Mouse (Mus musculus): ENCODE measurements around the gene Trp53inp2. TPM values are rescaled to one million over a fixed set of nuclear protein-coding genes. Genes with fewer than 3 reads are reported as not detected.

Trp53inp2 gene
- polyA plus RNA-seq (2016; fragmentation: Nextera tagmentation; extraction: Ambion mirVana) = 56.9 and 104 TPM in 2 replicates

GRCm38 (mm10) chr2:155380261-155381059 is at the start of gene Trp53inp2:
Trp53inp2 (plus strand) TSS chr2:155381059.
- Histone ChIP-seq H3K27ac (peak within 1 kb of the TSS; percentile 99), H3K27me3 (ENCODE audit: insufficient read depth, poor library complexity, severe bottlenecking) (peaks cover 30% of the 10 kb centered on the region), H3K36me3 (peaks cover 5% of the 10 kb centered on the region), H3K9me3 (no peaks in the 10 kb centered on the region), H3K4me3 (peak within 1 kb of the TSS; percentile 88), H3K4me1 (replicated peaks) (peaks cover 36% of the 10 kb centered on the region)
- 46% methylated on average over 8 of the region's 8 CpGs for WGBS
- DNase-seq (ENCODE audit: low spot score) = peak; percentile 7

DNA sequence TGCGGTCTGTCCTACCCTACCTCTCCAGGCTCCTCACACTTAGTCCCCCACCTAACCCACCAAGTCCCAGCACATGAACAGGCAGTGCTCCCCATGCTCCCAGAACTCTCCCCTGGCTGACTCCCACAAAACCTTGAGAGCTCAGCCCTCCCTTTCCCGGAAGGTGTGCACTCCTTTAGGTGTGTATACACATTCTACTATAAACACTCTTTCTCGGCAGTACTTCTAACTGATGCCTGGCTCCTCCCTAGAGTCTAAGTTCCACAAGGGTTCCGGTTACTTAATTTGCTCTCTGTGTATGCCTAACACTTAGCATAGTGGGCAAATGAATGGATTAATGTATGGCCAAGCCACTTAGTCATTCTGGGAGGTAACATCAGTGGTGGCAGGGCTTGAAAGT is 49.5 kb upstream of the Trp53inp2 start:
- Histone ChIP-seq H3K4me1 (replicated peaks) (no peaks in the 10 kb centered on the region), H3K27me3 (ENCODE audit: insufficient read depth, poor library complexity, severe bottlenecking) (no peaks in the 10 kb centered on the region), H3K4me3 (no peak overlapping the region), H3K27ac (no peak overlapping the region), H3K36me3 (peaks cover 85% of the 10 kb centered on the region), H3K9me3 (no peaks in the 10 kb centered on the region)
- WGBS = 94% methylated on average over 4 of the region's 4 CpGs
- no peak for DNase-seq (ENCODE audit: low spot score)

DNA sequence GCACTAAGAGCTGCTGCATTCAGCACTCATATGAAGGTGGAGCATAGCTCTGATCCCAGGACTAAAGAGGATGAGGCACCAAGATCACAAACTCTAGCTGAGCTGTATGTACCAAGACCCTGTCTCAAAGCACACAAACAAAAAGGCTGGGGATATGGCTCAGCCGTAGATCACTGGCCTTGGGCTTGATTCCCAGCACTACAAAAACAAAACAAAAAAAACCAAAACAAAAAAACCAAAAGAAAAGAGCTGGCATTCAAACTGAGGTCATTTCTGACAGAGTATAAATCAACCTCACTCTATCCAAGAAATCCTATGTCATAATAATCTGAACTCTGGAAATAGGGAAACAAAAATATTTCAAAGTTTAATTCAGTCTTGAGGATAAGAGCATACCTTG is 47.4 kb upstream of the Trp53inp2 start:
- Histone ChIP-seq H3K4me1 (replicated peaks) (no peaks in the 10 kb centered on the region), H3K36me3 (peaks cover 68% of the 10 kb centered on the region), H3K9me3 (no peaks in the 10 kb centered on the region), H3K27me3 (ENCODE audit: insufficient read depth, poor library complexity, severe bottlenecking) (no peaks in the 10 kb centered on the region), H3K4me3 (no peak overlapping the region), H3K27ac (no peak overlapping the region)
- no peak for DNase-seq (ENCODE audit: low spot score)
- 82% methylated on average over 1 of the region's 1 CpGs for WGBS

DNA sequence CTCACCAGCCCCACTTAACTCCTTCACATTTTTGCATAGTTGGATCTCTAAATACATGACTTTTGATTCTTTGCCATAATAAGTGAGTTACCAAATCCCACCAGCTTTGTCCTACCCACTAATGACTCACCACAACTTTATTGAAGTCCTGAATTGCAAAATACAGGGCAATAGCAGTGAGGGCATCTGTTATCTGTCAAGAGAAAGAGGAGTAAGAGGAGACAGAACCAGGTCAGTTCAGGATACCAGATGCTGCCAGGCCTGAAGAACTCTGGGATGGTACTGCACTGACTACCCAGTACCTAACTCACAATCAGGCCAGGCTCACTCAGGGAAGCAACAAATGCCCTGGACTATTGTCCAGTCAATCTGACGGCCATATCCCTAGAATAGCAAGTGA is 45.6 kb upstream of the Trp53inp2 start:
- no peak overlapping the region for H3K27ac ChIP-seq
- no peaks in the 10 kb centered on the region for H3K27me3 ChIP-seq (ENCODE audit: insufficient read depth, poor library complexity, severe bottlenecking)
- peaks cover 58% of the 10 kb centered on the region for H3K36me3 ChIP-seq
- H3K4me1 ChIP-seq (replicated peaks) = no peaks in the 10 kb centered on the region
- WGBS = 92% methylated on average over 1 of the region's 1 CpGs
- H3K4me3 ChIP-seq = no peak overlapping the region
- DNase-seq (ENCODE audit: low spot score) = no peak
- H3K9me3 ChIP-seq = no peaks in the 10 kb centered on the region

- Histone ChIP-seq H3K27ac (no peak overlapping the region), H3K27me3 (ENCODE audit: insufficient read depth, poor library complexity, severe bottlenecking) (no peaks in the 10 kb centered on the region), H3K4me3 (no peak overlapping the region), H3K4me1 (replicated peaks) (no peaks in the 10 kb centered on the region), H3K36me3 (peaks cover 47% of the 10 kb centered on the region), H3K9me3 (no peaks in the 10 kb centered on the region)
- 94% methylated on average over 3 of the region's 3 CpGs for WGBS
- no peak for DNase-seq (ENCODE audit: low spot score)
Observed at GRCm38 (mm10) chr2:155336254-155336653, 44.6 kb upstream of the Trp53inp2 start.

GRCm38 (mm10) chr2:155340166-155340565 is 40.7 kb upstream of the Trp53inp2 start:
- Histone ChIP-seq H3K36me3 (peaks cover 30% of the 10 kb centered on the region), H3K4me3 (no peak overlapping the region), H3K27ac (no peak overlapping the region), H3K4me1 (replicated peaks) (no peaks in the 10 kb centered on the region), H3K27me3 (ENCODE audit: insufficient read depth, poor library complexity, severe bottlenecking) (no peaks in the 10 kb centered on the region), H3K9me3 (no peaks in the 10 kb centered on the region)
- DNase-seq (ENCODE audit: low spot score) = no peak

DNA sequence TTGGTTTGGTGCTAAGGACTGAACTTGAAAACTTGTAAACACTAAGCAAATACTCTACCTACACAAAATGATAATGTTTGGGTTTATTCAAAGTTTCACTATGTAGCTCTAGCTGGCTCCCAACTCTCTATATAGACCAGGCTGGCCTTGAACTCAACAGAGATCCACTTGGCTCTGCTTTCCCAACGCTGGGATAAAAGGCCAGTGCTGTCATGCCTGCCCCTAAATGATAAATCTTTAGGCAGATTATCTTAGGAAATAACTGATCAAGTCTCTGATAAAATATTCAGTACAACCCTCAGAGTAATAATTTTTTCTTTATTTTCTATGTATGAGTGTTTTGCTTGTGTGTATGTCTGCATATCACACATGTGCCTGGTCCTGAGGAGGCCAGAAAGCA is 34.2 kb upstream of the Trp53inp2 start:
- no peaks in the 10 kb centered on the region for H3K4me1 ChIP-seq (replicated peaks)
- no peak overlapping the region for H3K27ac ChIP-seq
- H3K4me3 ChIP-seq = no peak overlapping the region
- no peaks in the 10 kb centered on the region for H3K27me3 ChIP-seq (ENCODE audit: insufficient read depth, poor library complexity, severe bottlenecking)
- H3K36me3 ChIP-seq = peaks cover 36% of the 10 kb centered on the region
- 81% methylated on average over 1 of the region's 1 CpGs for WGBS
- DNase-seq (ENCODE audit: low spot score) = no peak
- no peaks in the 10 kb centered on the region for H3K9me3 ChIP-seq

DNA sequence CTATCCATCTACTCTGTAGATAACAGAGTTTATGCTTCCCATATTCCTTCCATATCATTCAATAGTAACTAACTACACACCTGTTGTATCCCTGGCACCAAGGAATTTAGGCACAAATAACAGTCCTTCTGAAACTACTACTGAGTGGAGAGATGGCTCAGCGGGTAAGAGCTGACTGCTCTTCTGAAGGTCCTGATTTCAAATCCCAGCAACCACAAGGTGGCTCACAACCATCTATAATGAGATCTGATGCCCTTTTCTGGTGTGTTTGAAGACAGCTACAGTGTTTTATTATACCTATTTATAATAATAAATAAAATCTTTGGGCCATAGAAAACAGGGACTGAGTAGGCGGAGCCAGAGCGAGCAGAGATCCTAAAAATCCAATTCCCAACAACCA is 26.5 kb upstream of the Trp53inp2 start:
- WGBS = 90% methylated on average over 3 of the region's 3 CpGs
- Histone ChIP-seq H3K9me3 (no peaks in the 10 kb centered on the region), H3K27me3 (ENCODE audit: insufficient read depth, poor library complexity, severe bottlenecking) (no peaks in the 10 kb centered on the region), H3K4me1 (replicated peaks) (peaks cover 15% of the 10 kb centered on the region), H3K4me3 (no peak overlapping the region), H3K27ac (no peak overlapping the region), H3K36me3 (peaks cover 5% of the 10 kb centered on the region)
- no peak for DNase-seq (ENCODE audit: low spot score)

GRCm38 (mm10) chr2:155356971-155357591 is 23.8 kb upstream of the Trp53inp2 start, which contains the start of gene Pigu:
Pigu (minus strand) TSS chr2:155357430.
- WGBS = under 1% methylated on average over 38 of the region's 38 CpGs
- Histone ChIP-seq H3K4me1 (replicated peaks) (peaks cover 15% of the 10 kb centered on the region), H3K27me3 (ENCODE audit: insufficient read depth, poor library complexity, severe bottlenecking) (no peaks in the 10 kb centered on the region), H3K9me3 (no peaks in the 10 kb centered on the region), H3K27ac (peak within 1 kb of the TSS; percentile 89), H3K4me3 (peak within 1 kb of the TSS; percentile 94), H3K36me3 (no peaks in the 10 kb centered on the region)
- DNase-seq (ENCODE audit: low spot score) = peak; percentile 90

- H3K36me3 ChIP-seq = no peaks in the 10 kb centered on the region
- H3K4me1 ChIP-seq (replicated peaks) = peaks cover 15% of the 10 kb centered on the region
- H3K9me3 ChIP-seq = no peaks in the 10 kb centered on the region
- 36% methylated on average over 14 of the region's 14 CpGs for WGBS
- peak overlapping the region; percentile 74 for H3K27ac ChIP-seq
- DNase-seq (ENCODE audit: low spot score) = peak; percentile 10
- no peaks in the 10 kb centered on the region for H3K27me3 ChIP-seq (ENCODE audit: insufficient read depth, poor library complexity, severe bottlenecking)
- H3K4me3 ChIP-seq = peak overlapping the region; percentile 94
Observed at GRCm38 (mm10) chr2:155357686-155358399, 23.0 kb upstream of the Trp53inp2 start.

DNA sequence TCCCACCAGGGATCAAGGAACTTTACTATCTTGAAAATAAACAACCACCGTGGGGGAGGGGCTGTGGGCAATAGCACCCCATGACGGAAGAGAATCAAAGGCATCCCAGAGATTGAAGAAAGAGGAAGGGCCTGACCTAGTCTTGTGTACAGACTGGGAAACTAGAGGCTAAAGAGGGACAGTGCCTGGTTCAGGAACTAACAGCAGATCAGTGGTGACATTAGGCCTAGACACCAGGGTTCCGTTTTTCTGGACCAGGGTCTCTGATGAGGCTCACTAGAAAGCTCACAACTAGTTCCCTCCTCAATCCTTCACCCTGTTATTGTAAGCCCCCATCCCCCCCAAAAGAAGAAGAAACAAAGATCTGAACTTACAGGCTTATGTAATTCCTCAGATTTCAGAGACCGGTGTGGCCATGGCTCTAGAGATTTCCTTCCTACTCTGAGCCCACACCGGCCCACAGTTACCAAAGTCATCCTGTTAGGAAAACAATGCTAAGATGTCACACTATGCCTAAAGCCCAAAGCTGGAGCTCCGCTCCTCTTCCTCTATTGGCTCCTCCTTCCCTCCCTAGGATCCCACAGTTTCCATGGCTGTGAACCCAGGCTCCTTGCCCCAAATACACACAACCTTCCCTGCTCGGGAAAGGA is 13.1 kb upstream of the Trp53inp2 start:
- H3K27me3 ChIP-seq (ENCODE audit: insufficient read depth, poor library complexity, severe bottlenecking) = no peaks in the 10 kb centered on the region
- no peaks in the 10 kb centered on the region for H3K4me1 ChIP-seq (replicated peaks)
- 82% methylated on average over 7 of the region's 7 CpGs for WGBS
- H3K9me3 ChIP-seq = no peaks in the 10 kb centered on the region
- DNase-seq (ENCODE audit: low spot score) = no peak
- no peaks in the 10 kb centered on the region for H3K36me3 ChIP-seq
- no peak overlapping the region for H3K4me3 ChIP-seq
- H3K27ac ChIP-seq = no peak overlapping the region

- 71% methylated on average over 7 of the region's 7 CpGs for WGBS
- no peak for DNase-seq (ENCODE audit: low spot score)
Observed at GRCm38 (mm10) chr2:155369333-155369883, 11.5 kb upstream of the Trp53inp2 start.

More at GRCm38 (mm10) chr2:155369333-155369883, 11.5 kb upstream of the Trp53inp2 start:
- no peak overlapping the region for H3K4me3 ChIP-seq
- H3K9me3 ChIP-seq = no peaks in the 10 kb centered on the region
- H3K27me3 ChIP-seq (ENCODE audit: insufficient read depth, poor library complexity, severe bottlenecking) = no peaks in the 10 kb centered on the region
- no peaks in the 10 kb centered on the region for H3K36me3 ChIP-seq
- H3K4me1 ChIP-seq (replicated peaks) = no peaks in the 10 kb centered on the region
- H3K27ac ChIP-seq = no peak overlapping the region

All from hindbrain, embryonic 10.5 days (tissue).